13 mouse cellular contexts compared by ENCODE assay signal in genomic region chr13:52726043-52726442, GRCm38 (mm10).
DNase-seq lines count a peak whose midpoint lies in the region; ATAC-seq lines count a peak whose summit lies in the region.
"Had no signal": no experiment of that assay in that cellular context is flagged by ENCODE, and none has a peak within 500 bp of the region (broad histone marks: within the 10 kb centered on the region; RNA-seq: fewer than 3 reads in every experiment).

No protein-coding gene starts in this region.

- no peak overlapping the region for H3K4me2 ChIP-seq in heart, embryonic 11.5 days
- H3K4me2 ChIP-seq in lung, embryonic 16.5 days (ENCODE audit: low read depth, low read length), result no peak overlapping the region
- H3K4me2 ChIP-seq: forebrain, embryonic 13.5 days; hindbrain, embryonic 13.5 days had no signal

- H3K36me3 ChIP-seq in heart, embryonic 11.5 days (ENCODE audit: control insufficient read depth, insufficient read depth, low read length), result no peaks in the 10 kb centered on the region
- no peaks in the 10 kb centered on the region for H3K36me3 ChIP-seq in lung, embryonic 16.5 days (ENCODE audit: control insufficient read depth, insufficient read depth, low read length)
- H3K36me3 ChIP-seq: hindbrain, embryonic 13.5 days had no signal

- H3K4me1 ChIP-seq in heart, embryonic 11.5 days (ENCODE audit: control insufficient read depth, insufficient read depth, low read length), result no peaks in the 10 kb centered on the region
- H3K4me1 ChIP-seq in lung, embryonic 16.5 days (replicated peaks; ENCODE audit: control insufficient read depth, insufficient read depth, low read length), result no peaks in the 10 kb centered on the region

- no peak overlapping the region for H3K9ac ChIP-seq in heart, embryonic 11.5 days (ENCODE audit: low read depth, low read length)
- no peak overlapping the region for H3K9ac ChIP-seq in lung, embryonic 16.5 days (ENCODE audit: low read length)
- H3K9ac ChIP-seq: forebrain, embryonic 13.5 days; hindbrain, embryonic 13.5 days had no signal

- H3K27me3 ChIP-seq in heart, embryonic 11.5 days (ENCODE audit: control insufficient read depth, insufficient read depth, low read length), result no peaks in the 10 kb centered on the region
- H3K27me3 ChIP-seq in lung, embryonic 16.5 days (ENCODE audit: control insufficient read depth, insufficient read depth, low read depth, low read length), result no peaks in the 10 kb centered on the region
- H3K27me3 ChIP-seq: forebrain, embryonic 13.5 days; hindbrain, embryonic 13.5 days had no signal

- DNase-seq in heart, postnatal 10 days, result peak; percentile 17 to 27
- peak; percentile 47 for DNase-seq in retina, postnatal 1 day
- DNase-seq in retina, embryonic 14.5 days (ENCODE audit: low spot score), result no peak
- DNase-seq in urinary bladder, postnatal 36 days (ENCODE audit: low spot score in 2 of 2), result peak; percentile 58 to 65
- no peak for DNase-seq in cerebellum, adult 11-12 months
- DNase-seq: adrenal gland, adult 8-10 months; gastrocnemius, postnatal 10 days; kidney, postnatal 25 days had no signal

- no peaks in the 10 kb centered on the region for H3K9me3 ChIP-seq in heart, embryonic 11.5 days (replicated peaks; ENCODE audit: control insufficient read depth, low read length)
- H3K9me3 ChIP-seq in lung, embryonic 16.5 days (ENCODE audit: control insufficient read depth, low read length), result no peaks in the 10 kb centered on the region
- H3K9me3 ChIP-seq: forebrain, embryonic 13.5 days; hindbrain, embryonic 13.5 days had no signal

- ATAC-seq in heart, embryonic 11.5 days (replicated peaks; ENCODE audit: insufficient number of reproducible peaks, low FRiP score, low TSS enrichment), result no peak
- peak; percentile 80 for ATAC-seq in lung, embryonic 16.5 days (ENCODE audit: low read depth)
- ATAC-seq: CD4-positive, CD25-positive, alpha-beta regulatory T cell, adult 4 months; forebrain, embryonic 13.5 days had no signal

- H3K4me3 ChIP-seq in heart, embryonic 11.5 days (ENCODE audit: low read depth, low read length), result no peak overlapping the region
- no peak overlapping the region for H3K4me3 ChIP-seq in lung, embryonic 16.5 days (ENCODE audit: low read length)
- H3K4me3 ChIP-seq: forebrain, embryonic 13.5 days; hindbrain, embryonic 13.5 days had no signal

- 51% methylated on average over 10 of the region's 10 CpGs for WGBS in heart, embryonic 11.5 days (ENCODE audit: insufficient replicate concordance)
- WGBS in lung, embryonic 16.5 days, result 34% methylated on average over 10 of the region's 10 CpGs

- H3K27ac ChIP-seq in heart, embryonic 11.5 days (ENCODE audit: low read depth, low read length), result no peak overlapping the region
- H3K27ac ChIP-seq in lung, embryonic 16.5 days (ENCODE audit: low read length), result no peak overlapping the region
- H3K27ac ChIP-seq: forebrain, embryonic 13.5 days; hindbrain, embryonic 13.5 days had no signal

- intact Hi-C loops in heart, postnatal 10 days (cut with DNase I), result no loop called here

Comparison
In these comparisons a context has a peak if more than half of its experiments do, and no peak if none do; other contexts are left out.
1. DNase-seq: peak in heart, postnatal 10 days (2 of 2), retina, postnatal 1 day (single experiment) and urinary bladder, postnatal 36 days (2 of 2); none in retina, embryonic 14.5 days (single experiment) and cerebellum, adult 11-12 months (single experiment).